17 mouse cellular contexts compared by ENCODE assay signal in the genomic region with DNA sequence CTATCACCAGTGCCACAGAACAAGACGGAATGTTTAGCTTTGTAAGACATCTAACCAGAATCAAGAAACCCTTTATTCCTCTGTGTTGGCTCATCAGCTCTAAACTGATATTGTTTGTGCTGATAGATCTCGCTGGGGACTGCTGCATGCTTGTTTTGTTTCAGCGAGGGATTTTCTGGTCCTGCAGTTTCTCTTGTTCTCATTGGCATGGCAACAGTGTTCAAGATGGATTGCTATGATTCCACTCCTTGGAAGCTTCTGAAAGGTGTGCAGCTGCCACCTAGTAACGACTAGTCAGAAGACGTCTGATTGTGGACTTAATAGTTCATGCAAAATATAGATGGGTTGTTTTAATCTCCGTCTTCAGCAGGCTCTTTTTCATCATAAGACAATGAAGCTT.
DNase-seq lines count a peak whose midpoint lies in the region; ATAC-seq lines count a peak whose summit lies in the region.
"Had no signal": no experiment of that assay in that cellular context is flagged by ENCODE, and none has a peak within 500 bp of the region (broad histone marks: within the 10 kb centered on the region; RNA-seq: fewer than 3 reads in every experiment).

No protein-coding gene starts in this region.

- peak overlapping the region; percentile 22; the same call in 1 of the 2 replicates for H3K4me2 ChIP-seq in forebrain, embryonic 13.5 days
- peak overlapping the region; percentile 11; the same call in 1 of the 2 replicates for H3K4me2 ChIP-seq in hindbrain, embryonic 16.5 days (ENCODE audit: low read length)
- no peak overlapping the region; the same call in 1 of the 2 replicates for H3K4me2 ChIP-seq in neural tube, embryonic 12.5 days (replicated peaks)
- H3K4me2 ChIP-seq in intestine, embryonic 15.5 days (replicated peaks), result no peak overlapping the region
- H3K4me2 ChIP-seq: embryonic facial prominence, embryonic 12.5 days; stomach, embryonic 15.5 days had no signal

- DNase-seq in left cerebral cortex, postnatal 14 days (ENCODE audit: low spot score in 2 of 2), result peak; percentile 17
- DNase-seq in left cerebral cortex, adult 11 months (ENCODE audit: low spot score), result no peak
- DNase-seq in liver, result no peak
- no peak for DNase-seq in left cerebral cortex, adult 18-20 months (ENCODE audit: low spot score in 2 of 2)
- DNase-seq: cerebellum, adult 9-11 months; heart, adult 11 months; kidney, postnatal 25 days; right cerebral cortex, postnatal 4 days; thymus, postnatal 25 days had no signal

- 0 out of 2 replicates have a peak, but pooled peaks have one; percentile 30 for ATAC-seq in forebrain, embryonic 13.5 days
- ATAC-seq in hindbrain, embryonic 16.5 days, result peak; percentile 73
- 0 out of 2 replicates have a peak, but pooled peaks have one; percentile 37 for ATAC-seq in neural tube, embryonic 12.5 days (ENCODE audit: low FRiP score, low read depth)
- no peak for ATAC-seq in intestine, embryonic 15.5 days
- ATAC-seq: intestine, postnatal 0 days had no signal

- no peaks in the 10 kb centered on the region for H3K36me3 ChIP-seq in forebrain, embryonic 13.5 days (ENCODE audit: poor library complexity, severe bottlenecking)
- H3K36me3 ChIP-seq in hindbrain, embryonic 16.5 days (ENCODE audit: control insufficient read depth, insufficient read depth, low read length), result no peaks in the 10 kb centered on the region
- no peaks in the 10 kb centered on the region for H3K36me3 ChIP-seq in neural tube, embryonic 12.5 days
- H3K36me3 ChIP-seq in intestine, embryonic 15.5 days, result no peaks in the 10 kb centered on the region
- H3K36me3 ChIP-seq: embryonic facial prominence, embryonic 12.5 days; stomach, embryonic 15.5 days had no signal

- H3K4me3 ChIP-seq in forebrain, embryonic 13.5 days, result no peak overlapping the region
- no peak overlapping the region for H3K4me3 ChIP-seq in hindbrain, embryonic 16.5 days (ENCODE audit: low read length)
- no peak overlapping the region for H3K4me3 ChIP-seq in neural tube, embryonic 12.5 days
- no peak overlapping the region for H3K4me3 ChIP-seq in intestine, embryonic 15.5 days (replicated peaks)
- H3K4me3 ChIP-seq: embryonic facial prominence, embryonic 12.5 days; stomach, embryonic 15.5 days had no signal

- H3K9me3 ChIP-seq in forebrain, embryonic 13.5 days (replicated peaks), result no peaks in the 10 kb centered on the region
- no peaks in the 10 kb centered on the region for H3K9me3 ChIP-seq in hindbrain, embryonic 16.5 days (ENCODE audit: control insufficient read depth, low read length)
- no peaks in the 10 kb centered on the region for H3K9me3 ChIP-seq in neural tube, embryonic 12.5 days
- no peaks in the 10 kb centered on the region for H3K9me3 ChIP-seq in intestine, embryonic 15.5 days
- H3K9me3 ChIP-seq: embryonic facial prominence, embryonic 12.5 days; stomach, embryonic 15.5 days had no signal

- WGBS in forebrain, embryonic 13.5 days, result 7% methylated on average over 6 of the region's 6 CpGs
- WGBS in hindbrain, embryonic 16.5 days, result 15% methylated on average over 6 of the region's 6 CpGs
- 28% methylated on average over 6 of the region's 6 CpGs for WGBS in neural tube, embryonic 12.5 days
- WGBS in intestine, embryonic 15.5 days, result 70% methylated on average over 6 of the region's 6 CpGs

- H3K4me1 ChIP-seq in forebrain, embryonic 13.5 days, result peaks cover 5% of the 10 kb centered on the region; the same call in 1 of the 2 replicates
- H3K4me1 ChIP-seq in hindbrain, embryonic 16.5 days (ENCODE audit: control insufficient read depth, insufficient read depth, low read depth, low read length), result peaks cover 3% of the 10 kb centered on the region; the same call in 1 of the 2 replicates
- H3K4me1 ChIP-seq in neural tube, embryonic 12.5 days, result peaks cover 5% of the 10 kb centered on the region; the same call in 1 of the 2 replicates
- no peaks in the 10 kb centered on the region for H3K4me1 ChIP-seq in intestine, embryonic 15.5 days (replicated peaks)
- H3K4me1 ChIP-seq: embryonic facial prominence, embryonic 12.5 days; stomach, embryonic 15.5 days had no signal

- H3K27ac ChIP-seq in forebrain, embryonic 13.5 days, result no peak overlapping the region
- H3K27ac ChIP-seq in hindbrain, embryonic 16.5 days (ENCODE audit: low read depth, low read length), result peak overlapping the region; percentile 40; the same call in 1 of the 2 replicates
- no peak overlapping the region for H3K27ac ChIP-seq in neural tube, embryonic 12.5 days
- no peak overlapping the region for H3K27ac ChIP-seq in intestine, embryonic 15.5 days
- H3K27ac ChIP-seq: embryonic facial prominence, embryonic 12.5 days; liver, embryonic 14.5 days; stomach, embryonic 15.5 days had no signal

- no peaks in the 10 kb centered on the region for H3K27me3 ChIP-seq in forebrain, embryonic 13.5 days
- H3K27me3 ChIP-seq in hindbrain, embryonic 16.5 days (replicated peaks; ENCODE audit: control insufficient read depth, insufficient read depth, low read length), result no peaks in the 10 kb centered on the region
- H3K27me3 ChIP-seq in neural tube, embryonic 12.5 days (replicated peaks), result no peaks in the 10 kb centered on the region
- no peaks in the 10 kb centered on the region for H3K27me3 ChIP-seq in intestine, embryonic 15.5 days (replicated peaks)
- H3K27me3 ChIP-seq: embryonic facial prominence, embryonic 12.5 days; stomach, embryonic 15.5 days had no signal

- H3K9ac ChIP-seq in forebrain, embryonic 13.5 days, result no peak overlapping the region
- no peak overlapping the region for H3K9ac ChIP-seq in hindbrain, embryonic 16.5 days (ENCODE audit: low read depth, low read length)
- H3K9ac ChIP-seq in neural tube, embryonic 12.5 days, result no peak overlapping the region
- no peak overlapping the region for H3K9ac ChIP-seq in intestine, embryonic 15.5 days
- H3K9ac ChIP-seq: embryonic facial prominence, embryonic 12.5 days; liver, embryonic 14.5 days; stomach, embryonic 15.5 days had no signal

- intact Hi-C loops in left cerebral cortex, postnatal 14 days (cut with DNase I), result no loop called here

Comparison
In these comparisons a context has a peak if more than half of its experiments do, and no peak if none do; other contexts are left out.
1. DNase-seq: peak in left cerebral cortex, postnatal 14 days (2 of 2); none in left cerebral cortex, adult 11 months (single experiment), liver (single experiment) and left cerebral cortex, adult 18-20 months (0 of 2).
2. H3K4me2 ChIP-seq: peak in forebrain, embryonic 13.5 days (single experiment) and hindbrain, embryonic 16.5 days (single experiment); none in neural tube, embryonic 12.5 days (single experiment) and intestine, embryonic 15.5 days (single experiment).